Mouse (Mus musculus): Measurements from ENCODE around the gene Rnf126. TPM values are rescaled to one million over a fixed set of nuclear protein-coding genes. Genes with fewer than 3 reads are reported as not detected.
A peak's percentile ranks its signal among the peaks of the same experiment; 100 is the strongest.

Gene Rnf126
- polyA plus RNA-seq, 1 experiment from 2014 or later = 87.8 TPM

DNA sequence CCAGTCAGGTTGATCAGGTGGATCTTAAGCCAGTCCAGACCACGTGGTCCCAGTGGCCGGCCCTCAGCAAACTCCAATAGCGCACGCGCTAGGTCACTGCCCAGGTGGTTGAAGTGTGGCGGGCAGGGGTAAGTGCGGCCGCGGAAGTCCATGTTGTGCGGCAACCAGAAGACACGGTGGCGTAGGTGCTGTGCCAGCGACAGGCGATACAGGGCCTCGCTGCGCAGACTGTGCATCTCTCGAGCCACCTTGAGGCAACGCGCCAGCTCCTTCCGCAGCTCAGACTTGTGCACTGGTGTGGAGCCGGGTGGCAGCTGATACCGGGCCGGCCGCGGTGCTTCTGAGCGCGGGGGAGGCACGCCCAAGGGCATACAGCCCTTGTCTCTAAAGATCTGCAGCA lies 27.5 kb downstream of the Rnf126 start:
- WGBS = 96% methylated on average over 28 of the region's 28 CpGs
- H3K4me2 ChIP-seq = no peak overlapping the region
- H3K4me3 ChIP-seq (replicated peaks) = no peak overlapping the region
- peaks cover 87% of the 10 kb centered on the region for H3K36me3 ChIP-seq
- no peak overlapping the region for H3K27ac ChIP-seq
- H3K27me3 ChIP-seq (replicated peaks) = no peaks in the 10 kb centered on the region
- no peak for ATAC-seq (ENCODE audit: insufficient read depth, low FRiP score, low read depth)
- H3K9ac ChIP-seq = no peak overlapping the region
- H3K9me3 ChIP-seq = peaks cover 14% of the 10 kb centered on the region
- no peaks in the 10 kb centered on the region for H3K4me1 ChIP-seq

DNA sequence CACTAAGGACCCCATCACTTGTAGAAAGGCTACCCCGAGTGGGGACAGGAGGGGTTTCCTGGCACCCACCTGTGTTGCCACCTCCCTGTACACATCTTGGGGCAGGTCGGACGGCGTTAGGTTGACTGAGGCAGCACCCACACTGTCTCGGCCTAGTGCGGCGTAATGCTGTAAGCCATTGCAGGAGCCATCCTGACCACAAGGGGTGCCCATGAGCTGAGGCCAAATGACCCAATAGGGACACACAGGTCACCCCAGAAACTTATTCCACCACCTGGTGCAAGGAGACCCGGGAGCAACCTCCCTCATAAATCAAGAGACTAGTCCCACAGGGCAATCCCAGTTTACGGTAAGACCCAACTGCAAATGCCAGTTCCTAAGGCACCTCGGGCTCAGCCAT lies 28.5 kb downstream of the Rnf126 start:
- H3K9ac ChIP-seq = no peak overlapping the region
- ATAC-seq (ENCODE audit: insufficient read depth, low FRiP score, low read depth) = no peak
- WGBS = 93% methylated on average over 10 of the region's 10 CpGs
- no peak overlapping the region for H3K4me3 ChIP-seq (replicated peaks)
- no peaks in the 10 kb centered on the region for H3K27me3 ChIP-seq (replicated peaks)
- peaks cover 14% of the 10 kb centered on the region for H3K9me3 ChIP-seq
- no peaks in the 10 kb centered on the region for H3K4me1 ChIP-seq
- no peak overlapping the region for H3K27ac ChIP-seq
- peaks cover 91% of the 10 kb centered on the region for H3K36me3 ChIP-seq
- no peak overlapping the region for H3K4me2 ChIP-seq

DNA sequence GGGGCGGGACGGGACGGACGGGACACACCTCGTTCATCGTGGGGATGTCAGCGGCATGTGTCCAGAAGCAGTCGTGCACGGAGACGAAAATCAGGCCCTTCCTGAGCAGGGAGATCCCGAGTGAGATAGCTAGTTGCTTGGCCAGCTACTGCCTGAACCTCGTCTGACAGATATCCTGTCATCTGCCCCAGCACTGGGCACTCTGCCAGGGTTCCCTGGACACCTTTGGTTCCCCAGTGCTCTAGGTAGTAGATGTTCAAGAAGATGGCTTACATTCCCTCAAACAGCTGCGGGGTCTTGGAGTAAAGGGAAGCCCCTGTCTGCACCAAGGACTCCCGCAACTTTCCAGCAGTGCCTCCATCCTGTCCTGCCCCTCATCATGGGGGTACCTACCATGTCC lies 30.0 kb downstream of the Rnf126 start:
- Histone ChIP-seq H3K4me3 (replicated peaks) (no peak overlapping the region), H3K36me3 (peaks cover 77% of the 10 kb centered on the region), H3K9ac (no peak overlapping the region), H3K9me3 (peaks cover 14% of the 10 kb centered on the region), H3K27me3 (replicated peaks) (no peaks in the 10 kb centered on the region), H3K27ac (no peak overlapping the region), H3K4me2 (no peak overlapping the region), H3K4me1 (no peaks in the 10 kb centered on the region)
- WGBS = 86% methylated on average over 14 of the region's 14 CpGs
- ATAC-seq (ENCODE audit: insufficient read depth, low FRiP score, low read depth) = no peak

DNA sequence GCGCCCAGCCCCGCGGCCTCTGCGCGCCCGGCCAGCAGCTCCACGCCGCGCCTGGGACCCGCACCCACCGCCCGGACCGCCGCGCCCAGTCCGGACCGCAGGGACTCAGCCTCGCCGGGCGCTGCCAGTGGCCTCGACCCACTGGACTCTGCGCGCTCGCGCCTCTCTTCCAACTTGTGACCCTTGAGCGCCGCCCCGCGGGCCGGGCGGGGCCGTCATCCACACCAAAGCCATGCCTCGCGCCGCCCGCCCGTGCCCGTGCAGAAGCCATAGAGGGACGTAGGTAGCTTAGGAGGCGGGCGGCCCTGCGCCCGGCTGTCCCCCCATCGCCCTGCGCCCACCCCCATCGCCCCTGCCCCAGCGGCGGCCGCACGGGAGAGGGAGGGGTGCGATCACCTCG lies 31.4 kb downstream of the Rnf126 start:
- Histone ChIP-seq H3K9ac (no peak overlapping the region), H3K4me2 (peak overlapping the region; percentile 5; the same call in 1 of the 2 replicates), H3K9me3 (peaks cover 14% of the 10 kb centered on the region), H3K36me3 (peaks cover 63% of the 10 kb centered on the region), H3K27ac (no peak overlapping the region), H3K4me3 (replicated peaks) (no peak overlapping the region), H3K27me3 (replicated peaks) (no peaks in the 10 kb centered on the region), H3K4me1 (no peaks in the 10 kb centered on the region)
- WGBS = 40% methylated on average over 51 of the region's 52 CpGs
- ATAC-seq (ENCODE audit: insufficient read depth, low FRiP score, low read depth) = no peak

DNA sequence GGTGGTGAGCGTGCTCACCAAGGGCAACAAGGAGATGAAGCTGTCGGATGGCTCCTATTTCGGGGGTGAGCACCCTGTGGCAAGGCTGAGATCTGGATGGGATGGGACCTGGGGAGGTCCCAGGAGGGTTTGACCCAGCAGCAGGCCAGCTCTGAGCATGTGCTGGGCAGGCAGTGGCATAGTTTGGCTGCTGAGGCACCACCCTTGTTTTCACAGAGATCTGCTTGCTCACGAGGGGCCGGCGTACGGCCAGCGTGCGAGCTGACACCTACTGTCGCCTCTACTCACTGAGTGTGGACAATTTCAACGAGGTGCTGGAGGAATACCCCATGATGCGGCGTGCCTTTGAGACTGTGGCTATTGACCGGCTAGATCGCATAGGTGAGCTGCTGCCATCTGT lies 32.9 kb downstream of the Rnf126 start:
- ATAC-seq (ENCODE audit: insufficient read depth, low FRiP score, low read depth) = no peak
- no peak overlapping the region for H3K4me3 ChIP-seq (replicated peaks)
- no peak overlapping the region for H3K9ac ChIP-seq
- peaks cover 3% of the 10 kb centered on the region; the same call in 1 of the 2 replicates for H3K9me3 ChIP-seq
- 94% methylated on average over 15 of the region's 15 CpGs for WGBS
- H3K4me2 ChIP-seq = no peak overlapping the region
- H3K27me3 ChIP-seq (replicated peaks) = no peaks in the 10 kb centered on the region
- H3K36me3 ChIP-seq = peaks cover 48% of the 10 kb centered on the region
- no peaks in the 10 kb centered on the region for H3K4me1 ChIP-seq
- no peak overlapping the region for H3K27ac ChIP-seq

DNA sequence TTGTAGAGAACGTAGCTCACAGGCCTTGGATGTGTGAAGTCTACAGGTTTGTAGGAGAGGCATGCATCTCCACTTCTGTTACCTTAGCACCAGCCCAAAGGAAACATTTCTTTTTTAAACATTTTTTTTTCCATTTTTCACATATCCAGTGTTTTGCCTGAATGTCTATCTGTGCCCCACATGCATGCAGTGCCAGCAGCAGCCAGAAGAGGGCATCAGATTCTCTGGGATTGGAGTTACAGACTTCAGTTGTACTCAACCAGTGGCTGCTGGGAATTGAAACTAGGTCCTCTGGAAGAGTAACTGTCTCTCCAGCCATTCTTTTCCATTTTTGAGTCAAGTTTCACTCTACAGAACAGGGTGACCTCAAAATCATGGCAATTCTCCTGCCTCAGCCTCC lies 34.3 kb downstream of the Rnf126 start:
- ATAC-seq (ENCODE audit: insufficient read depth, low FRiP score, low read depth) = no peak
- Histone ChIP-seq H3K27me3 (replicated peaks) (no peaks in the 10 kb centered on the region), H3K9me3 (peaks cover 2% of the 10 kb centered on the region; the same call in 1 of the 2 replicates), H3K27ac (no peak overlapping the region), H3K36me3 (peaks cover 35% of the 10 kb centered on the region), H3K4me1 (no peaks in the 10 kb centered on the region), H3K9ac (no peak overlapping the region), H3K4me3 (replicated peaks) (no peak overlapping the region), H3K4me2 (no peak overlapping the region)
- 95% methylated on average over 1 of the region's 1 CpGs for WGBS

DNA sequence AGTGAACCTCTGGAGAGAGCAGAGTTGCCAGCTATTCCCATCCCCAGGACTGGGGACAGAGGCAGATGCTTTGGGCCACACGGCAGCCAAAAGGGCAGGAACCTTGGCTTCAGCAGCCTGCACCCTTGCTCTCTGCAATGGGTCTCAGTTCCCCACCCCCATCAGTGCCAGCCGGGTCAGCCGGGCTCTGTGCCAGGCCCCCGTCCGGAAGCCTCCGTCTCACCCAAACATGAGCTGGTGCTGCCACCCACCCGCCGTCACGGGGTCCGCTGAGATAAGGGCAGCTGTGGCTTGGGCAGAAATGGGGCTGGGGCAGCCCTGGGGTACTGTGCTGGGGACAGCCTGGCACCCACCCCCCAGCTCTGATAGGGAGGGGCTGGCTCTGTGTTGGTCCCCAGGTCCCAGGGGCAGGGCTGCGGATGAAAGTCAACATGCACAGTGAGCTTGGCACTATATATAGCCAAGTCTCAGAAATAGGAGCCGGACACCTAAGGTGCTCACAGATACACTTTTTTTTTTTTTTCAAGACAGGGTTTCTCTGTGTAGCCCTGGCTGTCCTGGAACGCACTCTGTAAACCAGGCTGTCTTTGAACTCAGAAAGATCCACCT lies 37.3 kb downstream of the Rnf126 start:
- no peak; the same call in 1 of the 2 replicates for ATAC-seq (ENCODE audit: insufficient read depth, low FRiP score, low read depth)
- no peaks in the 10 kb centered on the region for H3K27me3 ChIP-seq (replicated peaks)
- H3K36me3 ChIP-seq = peaks cover 8% of the 10 kb centered on the region; the same call in 1 of the 2 replicates

DNA sequence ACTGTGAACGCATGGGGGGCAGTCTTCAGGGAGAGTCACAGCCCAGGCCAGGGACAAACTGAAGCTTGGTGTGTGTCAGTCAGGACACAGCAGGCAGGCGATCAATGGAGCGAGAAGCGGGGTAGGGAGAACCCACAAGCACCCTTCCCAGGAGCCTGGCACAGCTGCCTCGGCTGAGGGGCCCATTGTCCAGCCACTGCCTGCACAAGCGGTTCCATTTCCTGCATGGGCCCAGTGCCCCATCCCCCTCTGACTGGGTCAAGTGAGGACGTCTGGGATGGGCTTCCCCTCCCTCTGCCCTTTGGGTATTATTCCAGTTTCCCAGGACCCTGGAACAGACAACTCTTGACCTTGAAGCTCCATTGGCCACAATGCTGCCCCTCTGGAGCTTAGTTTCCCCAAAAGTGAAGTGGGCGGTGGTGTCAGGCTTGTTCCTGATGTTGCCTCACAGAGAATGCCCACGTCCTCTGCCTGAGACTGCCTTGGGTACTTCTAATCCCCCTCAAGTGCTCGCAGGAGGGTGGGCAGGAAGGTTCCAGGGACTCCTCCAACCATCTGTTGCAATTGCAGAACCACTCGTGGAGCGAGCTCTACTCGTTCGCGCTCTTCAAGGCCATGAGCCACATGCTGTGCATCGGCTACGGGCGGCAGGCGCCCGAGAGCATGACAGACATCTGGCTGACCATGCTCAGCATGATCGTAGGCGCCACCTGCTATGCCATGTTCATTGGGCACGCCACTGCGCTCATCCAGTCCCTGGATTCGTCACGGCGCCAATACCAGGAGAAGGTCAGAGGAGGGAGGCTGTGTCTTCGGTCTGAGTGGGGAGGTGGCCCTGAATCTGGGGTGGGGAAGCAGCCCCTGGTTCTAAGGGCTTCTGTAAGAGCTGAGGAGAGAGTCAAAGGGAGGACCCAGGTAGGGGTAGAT lies 38.2 kb downstream of the Rnf126 start:
- no peak overlapping the region for H3K4me2 ChIP-seq
- H3K9me3 ChIP-seq = no peaks in the 10 kb centered on the region
- H3K36me3 ChIP-seq = 0 out of 2 replicates have a peak, but pooled peaks cover under 1% of the 10 kb centered on the region
- H3K27ac ChIP-seq = no peak overlapping the region
- no peaks in the 10 kb centered on the region for H3K27me3 ChIP-seq (replicated peaks)
- WGBS = 66% methylated on average over 28 of the region's 28 CpGs
- no peak overlapping the region for H3K9ac ChIP-seq
- no peaks in the 10 kb centered on the region for H3K4me1 ChIP-seq
- ATAC-seq (ENCODE audit: insufficient read depth, low FRiP score, low read depth) = no peak
- no peak overlapping the region for H3K4me3 ChIP-seq (replicated peaks)

More for the DNA sequence above, 37.3 kb downstream of the Rnf126 start:
- Histone ChIP-seq H3K27ac (no peak overlapping the region), H3K4me3 (replicated peaks) (no peak overlapping the region), H3K4me2 (no peak overlapping the region), H3K9me3 (no peaks in the 10 kb centered on the region), H3K9ac (no peak overlapping the region), H3K4me1 (no peaks in the 10 kb centered on the region)
- 78% methylated on average over 13 of the region's 13 CpGs for WGBS

DNA sequence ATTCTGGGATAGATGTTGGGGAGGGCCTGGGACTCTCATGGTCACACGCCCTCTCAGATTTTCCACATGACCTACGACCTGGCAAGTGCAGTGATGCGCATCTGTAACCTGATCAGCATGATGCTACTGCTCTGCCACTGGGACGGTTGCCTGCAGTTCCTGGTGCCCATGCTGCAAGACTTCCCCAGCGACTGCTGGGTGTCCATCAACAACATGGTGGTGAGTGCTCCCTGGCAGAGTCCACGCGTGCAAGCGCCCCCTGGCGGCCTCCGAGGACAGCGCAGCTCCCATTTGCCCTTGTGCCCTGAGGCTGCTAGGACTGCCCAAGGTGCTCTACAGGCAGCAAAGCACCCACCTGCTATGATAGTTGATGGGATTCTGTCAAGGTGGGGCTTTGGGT lies 40.7 kb downstream of the Rnf126 start:
- Histone ChIP-seq H3K36me3 (no peaks in the 10 kb centered on the region), H3K9me3 (no peaks in the 10 kb centered on the region), H3K4me2 (no peak overlapping the region), H3K4me3 (replicated peaks) (no peak overlapping the region), H3K27me3 (replicated peaks) (no peaks in the 10 kb centered on the region), H3K9ac (no peak overlapping the region), H3K4me1 (no peaks in the 10 kb centered on the region), H3K27ac (no peak overlapping the region)
- WGBS = 38% methylated on average over 11 of the region's 11 CpGs
- ATAC-seq (ENCODE audit: insufficient read depth, low FRiP score, low read depth) = no peak

DNA sequence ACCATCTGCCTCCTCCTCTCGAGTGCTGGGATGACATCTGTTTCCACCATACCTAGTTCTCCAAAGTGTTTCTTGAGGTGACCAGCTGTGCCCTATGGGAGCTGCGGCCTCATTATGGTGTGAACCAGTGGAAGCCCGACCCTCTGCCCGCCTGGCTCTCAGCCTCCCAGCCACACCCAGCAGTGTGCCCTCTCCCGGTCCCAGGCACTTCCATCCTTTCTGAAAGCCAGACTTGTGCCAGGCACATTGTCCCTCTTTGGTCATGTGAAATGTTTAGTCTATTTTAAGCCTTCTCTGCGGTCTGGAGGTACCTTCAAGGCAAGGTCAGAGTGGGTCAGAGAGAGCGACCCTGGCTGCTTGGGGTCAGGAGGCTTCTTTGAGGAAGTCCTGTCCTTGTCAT lies 43.1 kb downstream of the Rnf126 start:
- Histone ChIP-seq H3K4me3 (replicated peaks) (no peak overlapping the region), H3K36me3 (no peaks in the 10 kb centered on the region), H3K4me2 (no peak overlapping the region), H3K27me3 (replicated peaks) (peaks cover 3% of the 10 kb centered on the region; the same call in 1 of the 2 replicates), H3K27ac (no peak overlapping the region), H3K9ac (no peak overlapping the region), H3K4me1 (no peaks in the 10 kb centered on the region), H3K9me3 (no peaks in the 10 kb centered on the region)
- WGBS = 76% methylated on average over 7 of the region's 7 CpGs
- no peak for ATAC-seq (ENCODE audit: insufficient read depth, low FRiP score, low read depth)

DNA sequence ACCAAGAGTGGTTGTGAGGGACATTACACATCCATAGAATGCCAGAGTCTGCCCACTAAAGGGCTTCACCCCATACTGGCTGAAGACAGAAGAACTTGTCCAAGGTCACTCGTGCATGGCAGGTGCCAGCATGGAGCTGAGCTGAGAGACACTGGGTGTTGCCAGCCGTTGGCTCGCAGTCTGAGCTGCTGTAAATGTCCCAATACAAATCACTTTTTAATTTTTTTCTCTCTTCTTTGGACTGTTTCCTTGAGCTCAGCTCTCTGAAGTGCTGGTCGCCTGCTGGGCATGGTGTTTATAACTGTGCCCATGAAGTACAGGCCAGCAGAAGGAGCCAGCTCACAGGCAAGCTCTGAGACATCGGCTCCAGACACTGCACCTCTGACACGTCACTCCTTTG lies 43.7 kb downstream of the Rnf126 start:
- H3K4me3 ChIP-seq (replicated peaks) = no peak overlapping the region
- H3K4me2 ChIP-seq = no peak overlapping the region
- H3K27ac ChIP-seq = no peak overlapping the region
- no peaks in the 10 kb centered on the region for H3K9me3 ChIP-seq
- ATAC-seq (ENCODE audit: insufficient read depth, low FRiP score, low read depth) = no peak
- WGBS = 65% methylated on average over 6 of the region's 6 CpGs
- H3K36me3 ChIP-seq = no peaks in the 10 kb centered on the region
- no peak overlapping the region for H3K9ac ChIP-seq
- H3K27me3 ChIP-seq (replicated peaks) = peaks cover 9% of the 10 kb centered on the region
- H3K4me1 ChIP-seq = no peaks in the 10 kb centered on the region

DNA sequence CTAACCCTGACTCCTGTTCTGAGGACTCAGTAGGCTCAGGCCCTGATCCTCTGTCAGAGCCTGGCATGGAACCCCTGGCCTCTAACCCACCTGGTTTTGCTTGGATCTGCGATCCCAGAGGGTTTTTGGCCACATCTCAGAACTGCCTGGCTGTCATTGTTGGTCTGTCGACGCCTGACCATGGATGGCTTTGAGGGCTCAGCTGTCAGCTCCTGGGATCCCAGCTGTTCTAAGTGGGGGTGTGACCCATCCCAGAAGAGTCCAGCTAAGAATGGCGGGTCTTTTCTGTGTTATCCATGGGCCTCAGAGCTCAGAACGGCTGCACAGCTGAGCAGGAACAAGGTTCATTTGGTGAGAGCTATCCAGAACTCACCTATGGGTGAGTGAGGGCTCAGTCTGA lies 45.7 kb downstream of the Rnf126 start:
- no peak overlapping the region for H3K9ac ChIP-seq
- WGBS = 64% methylated on average over 5 of the region's 5 CpGs
- H3K36me3 ChIP-seq = no peaks in the 10 kb centered on the region
- no peaks in the 10 kb centered on the region for H3K9me3 ChIP-seq
- no peak overlapping the region for H3K4me3 ChIP-seq (replicated peaks)
- H3K4me2 ChIP-seq = no peak overlapping the region
- H3K27ac ChIP-seq = no peak overlapping the region
- no peak for ATAC-seq (ENCODE audit: insufficient read depth, low FRiP score, low read depth)
- H3K4me1 ChIP-seq = peaks cover 16% of the 10 kb centered on the region
- H3K27me3 ChIP-seq (replicated peaks) = peaks cover 29% of the 10 kb centered on the region

Measured in stomach, embryonic 15.5 days (tissue).